Mouse (Mus musculus) forebrain, embryonic 16.5 days (tissue): ENCODE results near the gene Rad51b. TPM values are rescaled to one million over a fixed set of nuclear protein-coding genes. Genes with fewer than 3 reads are reported as not detected.

Experiments used
- ATAC-seq: fragments of 200-750 bp; cut with Nextera tagmentation; 2 replicates; pipeline ENCODE4 v1.8.0; 2017; ENCODE audit warnings: mild to moderate bottlenecking, moderate library complexity
- H3K27ac ChIP-seq: fragments of 300-500 bp; sonication (generic); 2 replicates; pipeline ENCODE4 v1.5.1; 2014; ENCODE audit warnings: low read length, control low read depth
- H3K27me3 ChIP-seq: fragments of 300-500 bp; sonication (generic); replicated peaks from 2 replicates; pipeline ENCODE4 v1.6.1; 2014; ENCODE audit warnings: low read length; ENCODE audit not compliant: control insufficient read depth, insufficient read depth
- H3K36me3 ChIP-seq: fragments of 300-500 bp; sonication (generic); 2 replicates; pipeline ENCODE4 v1.6.1; 2014; ENCODE audit not compliant: control insufficient read depth, insufficient read depth
- H3K4me1 ChIP-seq: fragments of 300-500 bp; sonication (generic); replicated peaks from 2 replicates; pipeline ENCODE4 v1.6.1; 2014; ENCODE audit warnings: low read length; ENCODE audit not compliant: control insufficient read depth, insufficient read depth
- H3K4me2 ChIP-seq: fragments of 300-500 bp; sonication (generic); 2 replicates; pipeline ENCODE4 v1.6.1; 2014; ENCODE audit warnings: mild to moderate bottlenecking, low read length, control low read depth
- H3K4me3 ChIP-seq: fragments of 300-500 bp; sonication (generic); replicated peaks from 2 replicates; pipeline ENCODE4 v1.5.1; 2014; ENCODE audit warnings: mild to moderate bottlenecking, low read length, control low read depth
- H3K9ac ChIP-seq: fragments of 300-500 bp; sonication (generic); replicated peaks from 2 replicates; pipeline ENCODE4 v1.6.1; 2014; ENCODE audit warnings: low read depth, low read length, control low read depth
- H3K9me3 ChIP-seq: fragments of 300-500 bp; sonication (generic); 2 replicates; pipeline ENCODE4 v1.6.1; 2016; ENCODE audit warnings: low read length; ENCODE audit not compliant: control insufficient read depth
- WGBS: fragments of 180-500 bp; shearing (Covaris S2); extraction: QIAGEN DNeasy Blood & Tissue Kit; methylation state at CpG from one replicate; pipeline ENCODE4 v1.1.7; 2014; 5-methylcytosine and 5-hydroxymethylcytosine counted together
- polyA plus RNA-seq: library from polyadenylated mRNA; unstranded; fragments of >200 nt; fragmentation: Nextera tagmentation; extraction: Ambion mirVana; gene quantifications from 2 replicates; pipeline ENCODE4 v1.2.1, GENCODE M21; 2015

Gene Rad51b
- polyA plus RNA-seq, 1 experiment from 2014 or later, result 2.6 TPM

- Histone ChIP-seq H3K27me3 (no peaks in the 10 kb centered on the region), H3K4me2 (no peak overlapping the region), H3K9ac (no peak overlapping the region), H3K9me3 (0 out of 2 replicates have a peak, but pooled peaks cover 4% of the 10 kb centered on the region), H3K4me1 (no peaks in the 10 kb centered on the region; the same call in none of the 2 replicates), H3K36me3 (no peaks in the 10 kb centered on the region), H3K27ac (no peak overlapping the region), H3K4me3 (no peak overlapping the region)
- 63% methylated on average over 10 of the region's 10 CpGs for WGBS
- no peak for ATAC-seq
Measured at GRCm38 (mm10) chr12:79663131-79663892, 366.2 kb downstream of the Rad51b start.

- ATAC-seq, result no peak
- H3K9ac ChIP-seq, result no peak overlapping the region
- H3K4me2 ChIP-seq, result no peak overlapping the region
- H3K9me3 ChIP-seq, result 0 out of 2 replicates have a peak, but pooled peaks cover 4% of the 10 kb centered on the region
- no peaks in the 10 kb centered on the region for H3K27me3 ChIP-seq
- no peaks in the 10 kb centered on the region for H3K36me3 ChIP-seq
- H3K27ac ChIP-seq, result no peak overlapping the region
- WGBS, result 91% methylated on average over 7 of the region's 7 CpGs
- no peak overlapping the region for H3K4me3 ChIP-seq
- no peaks in the 10 kb centered on the region; the same call in none of the 2 replicates for H3K4me1 ChIP-seq
Measured at GRCm38 (mm10) chr12:79663893-79664574, 367.0 kb downstream of the Rad51b start.

DNA sequence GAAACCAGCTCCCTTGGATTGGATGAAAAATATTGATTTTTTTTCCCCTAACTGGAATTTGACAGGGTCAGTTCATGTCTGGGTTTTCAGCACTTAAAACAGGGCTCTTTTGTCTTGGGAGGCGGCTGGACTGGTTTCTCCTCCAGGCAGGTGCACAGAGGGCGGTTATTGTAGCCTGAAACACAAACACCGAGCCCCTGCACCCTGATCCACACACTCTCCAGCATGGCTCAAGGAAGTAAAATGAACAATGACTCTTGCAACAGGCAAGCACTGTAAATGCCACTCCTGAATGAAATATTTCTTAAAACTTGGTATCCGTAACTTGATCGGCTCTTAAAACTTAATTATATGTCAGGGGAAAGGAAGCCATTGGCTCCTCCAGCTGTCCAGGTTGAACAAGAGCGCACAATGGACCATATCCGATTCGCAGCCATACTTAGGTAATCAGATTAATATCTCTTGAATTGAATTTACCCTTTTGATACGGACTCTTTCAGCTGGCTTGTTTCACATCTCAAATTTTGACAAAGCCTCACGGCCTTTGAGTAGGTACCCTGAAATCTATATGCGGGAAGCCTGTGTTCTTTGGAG lies 377.9 kb downstream of the Rad51b start:
- Histone ChIP-seq H3K36me3 (no peaks in the 10 kb centered on the region), H3K9me3 (no peaks in the 10 kb centered on the region), H3K4me3 (no peak overlapping the region), H3K27ac (no peak overlapping the region), H3K27me3 (no peaks in the 10 kb centered on the region), H3K4me2 (no peak overlapping the region), H3K9ac (no peak overlapping the region), H3K4me1 (peaks cover 11% of the 10 kb centered on the region)
- ATAC-seq, result no peak
- 61% methylated on average over 11 of the region's 11 CpGs for WGBS

GRCm38 (mm10) chr12:79675440-79676176 lies 378.5 kb downstream of the Rad51b start:
- Histone ChIP-seq H3K27me3 (no peaks in the 10 kb centered on the region), H3K4me2 (no peak overlapping the region), H3K36me3 (no peaks in the 10 kb centered on the region), H3K9me3 (no peaks in the 10 kb centered on the region), H3K4me1 (peaks cover 17% of the 10 kb centered on the region), H3K27ac (no peak overlapping the region; the same call in 1 of the 2 replicates), H3K9ac (no peak overlapping the region), H3K4me3 (no peak overlapping the region)
- no peak for ATAC-seq
- 53% methylated on average over 13 of the region's 13 CpGs for WGBS

GRCm38 (mm10) chr12:79676251-79676650 lies 379.2 kb downstream of the Rad51b start:
- Histone ChIP-seq H3K9me3 (no peaks in the 10 kb centered on the region), H3K27me3 (no peaks in the 10 kb centered on the region), H3K9ac (no peak overlapping the region), H3K27ac (no peak overlapping the region; the same call in 1 of the 2 replicates), H3K4me3 (no peak overlapping the region), H3K36me3 (no peaks in the 10 kb centered on the region), H3K4me1 (peaks cover 22% of the 10 kb centered on the region), H3K4me2 (no peak overlapping the region)
- ATAC-seq, result no peak
- 90% methylated on average over 6 of the region's 6 CpGs for WGBS

- H3K4me3 ChIP-seq, result no peak overlapping the region
- H3K36me3 ChIP-seq, result no peaks in the 10 kb centered on the region
- no peak overlapping the region for H3K27ac ChIP-seq
- H3K9ac ChIP-seq, result no peak overlapping the region
- no peak overlapping the region for H3K4me2 ChIP-seq
- no peaks in the 10 kb centered on the region for H3K9me3 ChIP-seq
- peaks cover 22% of the 10 kb centered on the region for H3K4me1 ChIP-seq
- H3K27me3 ChIP-seq, result no peaks in the 10 kb centered on the region
- WGBS, result 88% methylated on average over 5 of the region's 5 CpGs
- no peak for ATAC-seq
Measured at GRCm38 (mm10) chr12:79676896-79677295, 379.8 kb downstream of the Rad51b start.

GRCm38 (mm10) chr12:79679251-79679901 lies 382.3 kb downstream of the Rad51b start:
- H3K36me3 ChIP-seq, result no peaks in the 10 kb centered on the region
- H3K4me3 ChIP-seq, result no peak overlapping the region
- ATAC-seq, result peak; percentile 54
- H3K27ac ChIP-seq, result peak overlapping the region; percentile 26
- WGBS, result 55% methylated on average over 11 of the region's 11 CpGs
- no peaks in the 10 kb centered on the region for H3K9me3 ChIP-seq
- peaks cover 22% of the 10 kb centered on the region for H3K4me1 ChIP-seq
- H3K4me2 ChIP-seq, result no peak overlapping the region
- H3K9ac ChIP-seq, result no peak overlapping the region
- H3K27me3 ChIP-seq, result no peaks in the 10 kb centered on the region

- no peaks in the 10 kb centered on the region for H3K36me3 ChIP-seq
- peak; percentile 81 for ATAC-seq
- H3K4me3 ChIP-seq, result no peak overlapping the region
- H3K27me3 ChIP-seq, result no peaks in the 10 kb centered on the region
- H3K9me3 ChIP-seq, result no peaks in the 10 kb centered on the region
- WGBS, result 52% methylated on average over 9 of the region's 9 CpGs
- H3K9ac ChIP-seq, result no peak overlapping the region
- peaks cover 22% of the 10 kb centered on the region for H3K4me1 ChIP-seq
- H3K27ac ChIP-seq, result peak overlapping the region; percentile 49
- no peak overlapping the region for H3K4me2 ChIP-seq
Measured at GRCm38 (mm10) chr12:79679941-79680697, 383.0 kb downstream of the Rad51b start.
